Mouse (Mus musculus) urinary bladder, postnatal 36 days (tissue): Measurements from ENCODE around the gene Cd244a.

Source experiments
- DNase-seq, 2 experiments: peaks; one replicate each; pipeline ENCODE4 v3.0.0; 2022; ENCODE audit warnings: low spot score in 2 of 2, mixed read lengths in 1 of 2

Cd244a gene

GRCm38 (mm10) chr1:171648840-171649239 is 89.8 kb downstream of the Cd244a start:
- no peak for DNase-seq

GRCm38 (mm10) chr1:171652734-171653133 is 93.7 kb downstream of the Cd244a start, which contains the start of gene Slamf7:
Gene Slamf7 (minus strand): TSS chr1:171653035.
- DNase-seq, result no peak

- peak; percentile 7 to 11 for DNase-seq
These were observed 99.6 kb downstream of the Cd244a start for GRCm38 (mm10) chr1:171658561-171658991.
